Mouse (Mus musculus): Measurements from ENCODE around the gene Ankrd44. TPM values are rescaled to one million over a fixed set of nuclear protein-coding genes. Genes with fewer than 3 reads are reported as not detected.
A peak's percentile ranks its signal among the peaks of the same experiment; 100 is the strongest.

Ankrd44 gene
- total RNA-seq, 1 experiment from 2014 or later, result 51.0 TPM

- ATAC-seq (replicated peaks; ENCODE audit: low read depth, poor library complexity, severe bottlenecking), result no peak
Observed at GRCm38 (mm10) chr1:54827351-54827750, 98.8 kb downstream of the Ankrd44 start.

DNA sequence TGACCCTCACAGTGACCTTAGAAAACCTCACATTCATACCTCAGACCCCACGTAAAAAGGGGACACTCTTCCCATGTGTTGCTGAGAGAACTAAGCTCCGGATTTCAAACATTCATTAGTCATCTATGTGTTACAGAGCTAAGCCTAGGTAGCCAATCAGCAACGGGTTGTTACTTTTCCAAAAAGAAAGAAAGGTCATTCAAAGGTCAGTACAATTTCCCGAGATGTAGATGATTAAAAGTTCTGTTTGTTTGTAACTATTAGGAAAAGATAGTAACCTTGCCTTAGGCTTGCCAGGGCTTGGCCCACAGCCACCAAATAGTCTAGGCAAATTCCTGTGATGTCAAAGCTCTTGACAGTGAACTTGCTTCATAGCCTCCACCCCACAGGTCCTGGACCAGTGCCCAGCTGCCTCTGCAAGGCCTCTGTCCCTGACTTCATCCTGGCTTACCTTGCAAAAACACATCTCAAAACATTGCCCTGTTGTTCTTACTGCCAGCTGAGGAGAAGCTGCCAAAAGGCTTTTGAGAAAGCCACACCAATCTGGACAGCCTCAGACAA, 99.7 kb downstream of the Ankrd44 start:
- ATAC-seq (replicated peaks; ENCODE audit: low read depth, poor library complexity, severe bottlenecking), result 0 out of 2 replicates have a peak, but pooled peaks have one; percentile 5

- ATAC-seq (replicated peaks; ENCODE audit: low read depth, poor library complexity, severe bottlenecking), result peak; percentile 24; the same call in 1 of the 2 replicates
Observed at GRCm38 (mm10) chr1:54825718-54826425, 100.3 kb downstream of the Ankrd44 start.

GRCm38 (mm10) chr1:54824106-54824808, 101.9 kb downstream of the Ankrd44 start:
- ATAC-seq (replicated peaks; ENCODE audit: low read depth, poor library complexity, severe bottlenecking), result no peak

DNA sequence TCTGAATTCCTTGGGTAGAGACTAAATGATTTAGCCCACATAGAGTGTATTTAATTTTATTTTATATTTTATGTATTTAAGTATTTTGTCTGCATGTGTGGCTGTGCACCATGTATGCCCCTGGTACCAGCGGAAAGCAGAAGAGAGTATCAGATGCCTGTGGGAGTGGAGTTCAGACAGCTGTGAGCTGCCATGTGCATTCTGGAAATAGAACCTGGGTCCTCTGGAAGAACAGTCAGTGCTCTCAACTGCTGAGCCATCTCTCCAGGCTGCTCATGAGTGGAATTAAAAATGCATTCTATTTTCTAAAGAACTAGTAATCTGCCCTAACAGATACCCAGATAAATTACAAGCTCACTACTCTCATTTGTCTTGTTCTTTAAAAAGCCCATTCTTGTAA, 104.4 kb downstream of the Ankrd44 start:
- no peak for ATAC-seq (replicated peaks; ENCODE audit: low read depth, poor library complexity, severe bottlenecking)

GRCm38 (mm10) chr1:54815206-54815855, 110.9 kb downstream of the Ankrd44 start:
- no peak for ATAC-seq (replicated peaks; ENCODE audit: low read depth, poor library complexity, severe bottlenecking)

DNA sequence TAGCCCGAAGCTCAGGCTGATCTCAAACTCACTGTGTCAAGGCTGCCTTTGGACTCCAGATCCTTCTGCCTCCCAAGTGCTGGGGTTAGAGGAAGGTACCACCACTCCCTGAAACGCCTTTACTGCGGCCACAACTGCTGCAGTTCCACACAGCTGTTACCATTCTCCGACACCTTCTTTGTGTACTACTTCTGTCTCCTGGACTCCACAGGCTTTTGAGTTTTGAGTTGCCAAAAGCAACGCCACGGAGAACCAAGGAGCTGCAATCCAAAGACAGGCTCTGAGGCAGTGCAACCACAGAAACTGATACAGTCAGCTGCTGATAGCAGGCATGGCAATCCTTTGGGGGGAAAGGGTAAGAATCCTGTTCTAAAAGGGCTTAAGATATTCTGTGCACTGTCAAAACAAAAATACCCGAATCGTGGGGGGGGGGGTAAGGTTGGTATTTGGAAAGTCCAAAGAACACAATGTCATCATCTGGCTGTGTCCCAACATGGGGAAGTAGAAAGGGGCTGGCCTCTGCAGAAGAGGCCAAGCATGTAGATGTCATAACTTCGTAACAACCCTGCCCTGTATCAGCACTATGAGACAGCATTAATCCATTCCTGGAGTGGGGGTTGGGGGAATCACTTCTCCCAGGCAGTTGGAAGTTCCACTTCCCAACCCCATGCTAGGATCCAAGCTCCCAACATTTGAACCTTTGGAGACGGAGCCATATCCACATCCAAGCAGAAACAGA, 116.2 kb downstream of the Ankrd44 start:
- ATAC-seq (replicated peaks; ENCODE audit: low read depth, poor library complexity, severe bottlenecking), result peak; percentile 29; the same call in 1 of the 2 replicates

DNA sequence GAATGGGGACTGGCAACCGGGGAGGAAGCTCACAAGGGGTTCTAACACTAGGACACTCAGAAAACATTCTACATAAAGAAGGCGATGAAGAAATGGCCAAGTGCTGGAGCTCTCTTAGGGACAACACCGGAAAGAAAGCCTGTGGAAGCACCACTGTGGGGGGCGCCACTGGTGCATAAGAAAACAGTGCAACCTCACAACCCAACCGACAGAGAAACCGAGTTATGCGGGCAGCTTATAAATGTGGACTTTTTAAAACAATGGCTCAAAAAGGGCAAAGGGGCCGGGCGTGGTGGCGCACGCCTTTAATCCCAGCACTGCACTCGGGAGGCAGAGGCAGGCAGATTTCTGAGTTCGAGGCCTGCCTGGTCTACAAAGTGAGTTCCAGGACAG, 117.1 kb downstream of the Ankrd44 start:
- no peak for ATAC-seq (replicated peaks; ENCODE audit: low read depth, poor library complexity, severe bottlenecking)

DNA sequence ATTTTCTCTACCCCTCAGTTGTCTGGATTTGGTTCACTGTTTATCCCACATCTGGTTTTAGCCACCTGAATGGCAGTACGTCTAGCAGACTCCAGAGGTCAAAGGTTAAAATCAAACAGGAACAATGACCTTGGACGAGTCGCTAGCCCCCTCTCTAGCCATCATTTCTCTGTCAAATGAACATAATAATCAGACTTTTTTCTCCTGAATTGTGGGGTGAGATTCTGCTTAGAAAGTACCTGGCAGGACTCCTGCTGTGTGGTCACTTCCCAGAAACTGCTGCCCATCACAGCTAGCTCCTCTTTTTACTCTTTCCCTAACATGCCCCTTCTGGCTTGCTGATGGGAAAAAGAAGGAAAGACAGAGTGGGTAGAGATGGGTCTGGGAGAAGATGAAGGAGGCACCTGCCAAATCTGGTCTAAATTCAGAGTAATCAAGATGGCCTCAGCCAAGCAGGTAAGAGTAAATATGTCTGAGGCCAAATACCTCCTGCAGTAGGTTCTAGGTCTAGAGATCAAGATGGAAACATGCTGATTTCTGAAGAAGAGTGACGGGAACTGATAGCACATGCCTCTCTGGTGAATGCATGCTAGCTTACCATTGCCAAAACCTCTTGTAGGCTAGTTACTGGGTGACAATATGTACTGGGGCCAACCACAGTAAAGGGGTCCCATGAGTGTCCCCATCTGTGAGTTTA, 117.6 kb downstream of the Ankrd44 start:
- no peak for ATAC-seq (replicated peaks; ENCODE audit: low read depth, poor library complexity, severe bottlenecking)

- ATAC-seq (replicated peaks; ENCODE audit: low read depth, poor library complexity, severe bottlenecking), result no peak
Observed at GRCm38 (mm10) chr1:54807832-54808231, 118.4 kb downstream of the Ankrd44 start.

DNA sequence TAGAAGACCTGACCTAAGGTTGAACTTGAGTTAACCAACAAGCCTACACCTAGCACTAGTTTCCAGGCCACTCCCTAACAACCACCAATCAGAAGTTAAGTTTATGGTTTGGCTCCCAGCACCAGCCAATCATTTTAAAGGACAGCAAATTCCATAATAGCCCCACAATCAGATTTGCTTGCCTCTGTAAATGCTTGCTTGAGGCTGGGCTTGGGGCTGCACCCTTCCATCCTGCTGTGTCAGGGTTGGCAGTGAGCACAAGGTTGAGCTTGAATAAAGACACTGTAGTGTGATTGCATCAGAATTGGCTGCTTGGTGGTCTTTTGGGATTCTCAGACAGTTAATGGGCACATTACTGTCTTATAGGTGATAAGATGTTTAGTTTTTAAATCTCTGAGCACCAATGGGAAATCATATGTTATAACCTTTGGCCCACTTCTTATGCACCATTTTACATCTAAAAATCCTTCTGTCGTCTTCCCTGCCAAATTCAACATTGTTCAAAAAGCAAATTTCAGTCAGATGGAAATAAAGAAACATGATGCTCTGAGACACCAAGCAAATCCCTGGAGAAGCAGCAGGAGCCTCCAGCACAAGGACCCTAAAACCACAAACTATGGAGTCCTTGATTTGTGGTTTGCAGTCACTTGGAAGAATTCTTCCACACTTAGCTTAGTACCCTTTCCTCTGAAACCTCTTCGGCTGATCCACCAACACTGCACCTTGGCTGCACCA, 119.9 kb downstream of the Ankrd44 start:
- ATAC-seq (replicated peaks; ENCODE audit: low read depth, poor library complexity, severe bottlenecking), result no peak

GRCm38 (mm10) chr1:54804406-54804805, 121.8 kb downstream of the Ankrd44 start:
- no peak for ATAC-seq (replicated peaks; ENCODE audit: low read depth, poor library complexity, severe bottlenecking)

GRCm38 (mm10) chr1:54802703-54803102, 123.5 kb downstream of the Ankrd44 start:
- ATAC-seq (replicated peaks; ENCODE audit: low read depth, poor library complexity, severe bottlenecking), result no peak

DNA sequence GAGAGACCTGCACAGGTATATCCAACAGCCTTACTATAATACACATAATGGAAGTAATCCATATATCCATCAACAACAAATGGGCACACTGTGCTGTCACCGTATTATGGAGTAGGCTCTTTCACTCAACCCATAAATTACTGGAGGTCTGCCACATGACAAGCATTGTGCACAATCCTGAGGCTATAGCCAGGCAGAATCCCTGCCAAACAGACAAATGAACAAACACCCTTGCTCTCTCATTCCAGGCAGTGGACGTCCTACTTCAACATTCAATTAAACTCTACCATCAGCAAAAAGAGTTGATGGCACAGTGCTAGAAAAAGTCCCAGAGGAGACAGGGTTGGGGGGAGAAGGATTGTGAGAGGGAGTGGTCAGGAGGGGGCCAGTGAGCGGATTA, 124.9 kb downstream of the Ankrd44 start:
- ATAC-seq (replicated peaks; ENCODE audit: low read depth, poor library complexity, severe bottlenecking), result no peak

DNA sequence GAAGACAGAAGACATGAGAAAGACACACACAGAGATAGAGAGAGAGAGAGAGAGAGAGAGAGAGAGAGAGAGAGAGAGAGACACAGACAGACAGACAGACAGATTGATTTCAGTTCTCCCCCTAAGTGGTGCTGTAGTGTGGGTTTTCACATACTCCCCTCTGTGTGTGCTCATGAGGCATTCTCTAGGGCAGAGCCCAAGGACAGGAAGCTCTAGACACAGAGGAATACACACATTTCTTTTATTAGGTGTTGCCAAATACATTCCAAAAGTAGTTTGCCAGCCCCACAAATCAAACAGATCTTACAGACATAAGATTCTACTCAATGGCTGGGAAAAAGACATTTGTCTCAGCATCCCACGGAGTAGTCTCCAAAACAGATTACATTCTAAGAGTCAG, 126.8 kb downstream of the Ankrd44 start:
- no peak for ATAC-seq (replicated peaks; ENCODE audit: low read depth, poor library complexity, severe bottlenecking)

DNA sequence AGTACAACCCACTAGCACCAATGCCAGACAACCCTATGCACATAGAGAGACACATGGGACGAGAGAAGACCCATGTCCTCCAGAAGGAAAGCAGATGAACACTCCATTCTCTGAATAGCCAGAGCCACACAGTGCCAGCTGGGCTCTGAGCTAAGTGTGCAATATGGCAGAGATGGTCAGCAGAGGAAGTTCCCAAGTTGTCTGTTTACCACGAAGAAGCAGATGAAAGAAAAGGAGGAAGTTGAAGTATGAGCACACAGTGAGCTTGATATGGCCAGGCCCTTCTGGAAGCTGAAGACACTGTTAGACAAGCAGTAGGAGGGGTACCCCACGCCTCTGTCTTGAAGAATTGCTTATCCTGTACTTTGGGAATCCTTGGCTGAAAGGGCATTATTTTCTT, 127.8 kb downstream of the Ankrd44 start:
- peak; percentile 98 for ATAC-seq (replicated peaks; ENCODE audit: low read depth, poor library complexity, severe bottlenecking)

DNA sequence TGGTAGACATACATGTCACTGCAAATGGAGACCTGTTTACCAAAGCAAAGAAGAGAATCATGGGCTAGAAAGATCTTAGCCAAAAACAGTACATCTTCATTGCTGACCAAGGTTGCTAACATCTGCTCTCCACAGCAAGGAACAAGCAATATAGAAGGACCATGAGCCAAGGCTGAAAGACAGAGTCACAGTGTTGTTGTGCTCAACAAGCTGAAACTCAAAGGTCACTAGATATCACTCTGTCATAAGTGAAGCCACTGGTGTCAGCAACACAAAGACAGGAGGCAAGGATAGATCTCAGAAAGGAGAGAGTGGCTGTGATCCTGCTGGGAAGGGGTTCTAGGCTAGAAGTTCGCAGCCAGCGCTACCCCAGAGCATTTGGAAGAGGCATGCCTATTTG, 131.5 kb downstream of the Ankrd44 start:
- ATAC-seq (replicated peaks; ENCODE audit: low read depth, poor library complexity, severe bottlenecking), result no peak

GRCm38 (mm10) chr1:54791406-54791805, 134.8 kb downstream of the Ankrd44 start:
- no peak for ATAC-seq (replicated peaks; ENCODE audit: low read depth, poor library complexity, severe bottlenecking)
